Mouse (Mus musculus) cortical plate, adult 2 months (tissue): ENCODE measurements around the gene Clasp2.

ENCODE experiments used
- CTCF ChIP-seq: fragments of 200-500 bp; IDR thresholded peaks from 2 replicates; pipeline ENCODE4 v1.5.1; 2011; ENCODE audit warnings: mild to moderate bottlenecking, control low read depth, low read length; ENCODE audit not compliant: insufficient read depth; ENCODE audit errors: extremely low read depth
- POLR2A ChIP-seq: fragments of 200-500 bp; IDR thresholded peaks from 2 replicates; pipeline ENCODE4 v1.6.1; 2011; ENCODE audit warnings: mild to moderate bottlenecking, low read length, control low read depth; ENCODE audit not compliant: insufficient read depth; ENCODE audit errors: extremely low read depth

GRCm38 (mm10) chr9:113863370-113863999 is 122.2 kb downstream of the Clasp2 start:
- TF ChIP-seq POLR2A (no peak), CTCF (no peak)
